11 mouse cellular contexts compared by ENCODE assay signal in the genomic region with DNA sequence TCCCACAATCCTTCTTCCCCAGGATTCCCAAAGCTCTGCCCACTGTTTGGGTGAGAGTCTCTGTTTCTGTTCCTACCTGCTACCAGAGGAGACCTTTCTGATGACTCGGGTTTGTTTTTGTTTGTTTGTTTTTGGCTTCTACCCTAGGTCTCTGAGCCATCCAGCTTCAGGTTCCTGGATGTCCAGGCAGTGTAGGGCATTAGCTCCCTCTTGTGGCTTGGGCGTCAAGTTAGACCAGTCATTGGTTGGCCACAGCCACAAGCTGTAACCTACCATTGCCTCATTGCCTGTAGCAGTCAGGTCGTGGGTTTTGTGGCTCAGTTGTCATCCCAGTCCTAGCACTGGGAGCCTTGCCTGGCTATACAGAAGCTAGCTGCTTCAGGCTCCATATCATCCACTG.
DNase-seq lines count a peak whose midpoint lies in the region; ATAC-seq and TF ChIP-seq lines count a peak whose summit lies in the region.
"Had no signal": no experiment of that assay in that cellular context is flagged by ENCODE, and none has a peak within 500 bp of the region (broad histone marks: within the 10 kb centered on the region; RNA-seq: fewer than 3 reads in every experiment).

No protein-coding gene starts in this region.

- no peak for DNase-seq in heart, postnatal 0 days (ENCODE audit: low spot score)
- no peak for DNase-seq in heart, adult 9 months (ENCODE audit: low spot score in 2 of 2)
- DNase-seq in lung, embryonic 14.5 days, result peak; percentile 29
- no peak for DNase-seq in lung, adult 2 months
- peak; percentile 8 for DNase-seq in NIH3T3 (ENCODE audit: low read depth)
- DNase-seq in cerebellum, adult 18-20 months, result no peak
- DNase-seq: cerebellum, adult 11-12 months; right cerebral cortex, postnatal 14 days; thymus, adult 18-20 months had no signal

- H3K4me1 ChIP-seq in heart, postnatal 0 days (ENCODE audit: control insufficient read depth, insufficient read depth), result no peaks in the 10 kb centered on the region
- no peaks in the 10 kb centered on the region for H3K4me1 ChIP-seq in lung, embryonic 14.5 days (ENCODE audit: insufficient read depth)
- H3K4me1 ChIP-seq in lung, adult 2 months (ENCODE audit: control insufficient read depth, insufficient read depth, low read length), result no peaks in the 10 kb centered on the region
- H3K4me1 ChIP-seq in embryonic fibroblast, embryonic 13.5 days (ENCODE audit: control insufficient read depth, insufficient read depth, low read length), result no peaks in the 10 kb centered on the region
- H3K4me1 ChIP-seq: liver, embryonic 15.5 days had no signal

- no peak for TF ChIP-seq EP300 in heart, postnatal 0 days (IDR thresholded peaks at IDR 0.05; ENCODE audit: low read depth)

- no peak overlapping the region for H3K27ac ChIP-seq in heart, postnatal 0 days (ENCODE audit: low read depth)
- H3K27ac ChIP-seq in lung, embryonic 14.5 days (ENCODE audit: low read depth), result no peak overlapping the region
- no peak overlapping the region for H3K27ac ChIP-seq in embryonic fibroblast, embryonic 13.5 days (ENCODE audit: insufficient read depth, low read length)
- H3K27ac ChIP-seq: liver, embryonic 15.5 days had no signal

- no peaks in the 10 kb centered on the region for H3K27me3 ChIP-seq in heart, postnatal 0 days (ENCODE audit: control insufficient read depth, insufficient read depth, low read length)
- no peaks in the 10 kb centered on the region for H3K27me3 ChIP-seq in lung, embryonic 14.5 days (ENCODE audit: insufficient read depth, low read length)
- H3K27me3 ChIP-seq: liver, embryonic 15.5 days had no signal

- WGBS in heart, postnatal 0 days, result 20% methylated on average over 3 of the region's 3 CpGs
- 31% methylated on average over 3 of the region's 3 CpGs for WGBS in lung, embryonic 14.5 days
- 24% methylated on average over 3 of the region's 3 CpGs for WGBS in lung, adult 2 months

- no peaks in the 10 kb centered on the region for H3K36me3 ChIP-seq in heart, postnatal 0 days (replicated peaks; ENCODE audit: control insufficient read depth, insufficient read depth, low read length)
- H3K36me3 ChIP-seq in lung, embryonic 14.5 days (ENCODE audit: insufficient read depth), result no peaks in the 10 kb centered on the region
- H3K36me3 ChIP-seq: liver, embryonic 15.5 days had no signal

- H3K4me2 ChIP-seq in heart, postnatal 0 days (ENCODE audit: low read depth, low read length), result no peak overlapping the region
- no peak overlapping the region for H3K4me2 ChIP-seq in lung, embryonic 14.5 days
- H3K4me2 ChIP-seq: liver, embryonic 15.5 days had no signal

- no peak for ATAC-seq in heart, postnatal 0 days (ENCODE audit: insufficient read depth, low read depth)
- no peak for ATAC-seq in lung, embryonic 14.5 days (ENCODE audit: insufficient read depth)

- TF ChIP-seq POLR2A in lung, adult 2 months (IDR thresholded peaks at IDR 0.05; ENCODE audit: borderline replicate concordance, extremely low read depth, low read depth, low read length), result no peak
- no peak for TF ChIP-seq POLR2A in embryonic fibroblast, embryonic 13.5 days (IDR thresholded peaks at IDR 0.05; ENCODE audit: low read depth, low read length)

- no peak overlapping the region for H3K9ac ChIP-seq in heart, postnatal 0 days (replicated peaks; ENCODE audit: low read depth, low read length)
- H3K9ac ChIP-seq in lung, embryonic 14.5 days, result no peak overlapping the region
- H3K9ac ChIP-seq: liver, embryonic 15.5 days had no signal

- no peak overlapping the region for H3K4me3 ChIP-seq in heart, postnatal 0 days (ENCODE audit: low read depth, low read length)
- H3K4me3 ChIP-seq in lung, embryonic 14.5 days (ENCODE audit: low read depth, low read length), result no peak overlapping the region
- no peak overlapping the region for H3K4me3 ChIP-seq in lung, adult 2 months (replicated peaks; ENCODE audit: extremely low read depth, low read depth, low read length)
- H3K4me3 ChIP-seq in embryonic fibroblast, embryonic 13.5 days (ENCODE audit: insufficient read depth, low read length), result no peak overlapping the region
- H3K4me3 ChIP-seq: liver, embryonic 15.5 days had no signal

- H3K9me3 ChIP-seq in heart, postnatal 0 days (replicated peaks; ENCODE audit: control insufficient read depth, low read length), result no peaks in the 10 kb centered on the region
- H3K9me3 ChIP-seq in lung, embryonic 14.5 days (ENCODE audit: low read depth, low read length), result no peaks in the 10 kb centered on the region
- H3K9me3 ChIP-seq: liver, embryonic 15.5 days had no signal

- TF ChIP-seq CTCF in heart, postnatal 0 days (IDR thresholded peaks at IDR 0.05; ENCODE audit: low read depth), result peak; percentile 53
- TF ChIP-seq CTCF in lung, embryonic 14.5 days (IDR thresholded peaks at IDR 0.05; ENCODE audit: low read depth), result peak; percentile 37; the same call in 1 of the 2 replicates
- no peak for TF ChIP-seq CTCF in lung, adult 2 months (IDR thresholded peaks at IDR 0.05; ENCODE audit: insufficient read depth, low read length)
- peak; percentile 41; the same call in 1 of the 2 replicates for TF ChIP-seq CTCF in embryonic fibroblast, embryonic 13.5 days (IDR thresholded peaks at IDR 0.05; ENCODE audit: borderline replicate concordance, insufficient read depth, low read length)

Comparison
In these comparisons a context has a peak if more than half of its experiments do, and no peak if none do; other contexts are left out.
1. DNase-seq: peak in lung, embryonic 14.5 days (single experiment) and NIH3T3 (single experiment); none in heart, postnatal 0 days (single experiment), heart, adult 9 months (0 of 2), lung, adult 2 months (single experiment) and cerebellum, adult 18-20 months (0 of 2).